Mouse (Mus musculus) hindbrain, postnatal 0 days (tissue): ENCODE results near the gene Usp46. TPM values are rescaled to one million over a fixed set of nuclear protein-coding genes. Genes with fewer than 3 reads are reported as not detected.

Experiments used
- ATAC-seq: fragments of 200-750 bp; cut with Nextera tagmentation; 2 replicates; pipeline ENCODE4 v1.8.0; 2017; ENCODE audit warnings: mild to moderate bottlenecking, moderate TSS enrichment, moderate library complexity
- DNase-seq: peaks from one replicate; pipeline ENCODE4 v3.0.0-alpha.2; 2015; ENCODE audit warnings: low spot score
- H3K27ac ChIP-seq: fragments of 300-500 bp; sonication (generic); 2 replicates; pipeline ENCODE4 v1.5.1; 2014; ENCODE audit warnings: mild to moderate bottlenecking
- H3K27me3 ChIP-seq: fragments of 300-500 bp; sonication (generic); 2 replicates; pipeline ENCODE4 v1.6.1; 2014; ENCODE audit warnings: low read length, mixed read lengths; ENCODE audit not compliant: insufficient read depth
- H3K36me3 ChIP-seq: fragments of 300-500 bp; sonication (generic); 2 replicates; pipeline ENCODE4 v1.6.1; 2014; ENCODE audit warnings: low read length, mixed read lengths; ENCODE audit not compliant: insufficient read depth
- H3K4me1 ChIP-seq: fragments of 300-500 bp; sonication (generic); 2 replicates; pipeline ENCODE4 v1.6.1; 2014; ENCODE audit warnings: antibody characterized with exemption, low read length, mixed read lengths; ENCODE audit not compliant: insufficient read depth
- H3K4me2 ChIP-seq: fragments of 300-500 bp; sonication (generic); 2 replicates; pipeline ENCODE4 v1.6.1; 2014; ENCODE audit warnings: low read depth, mild to moderate bottlenecking, low read length, moderate library complexity, mixed read lengths
- H3K4me3 ChIP-seq: fragments of 300-500 bp; sonication (generic); 2 replicates; pipeline ENCODE4 v1.5.1; 2014; ENCODE audit warnings: low read length
- H3K9ac ChIP-seq: fragments of 300-500 bp; sonication (generic); replicated peaks from 2 replicates; pipeline ENCODE4 v1.6.1; 2014; ENCODE audit warnings: mild to moderate bottlenecking, low read length, moderate library complexity, mixed read lengths
- H3K9me3 ChIP-seq: fragments of 300-500 bp; sonication (generic); 2 replicates; pipeline ENCODE4 v1.6.1; 2016; ENCODE audit warnings: low read length, mixed read lengths
- CTCF ChIP-seq: IDR thresholded peaks from 2 replicates; pipeline ENCODE4 v1.5.1; 2016; ENCODE audit warnings: antibody characterized with exemption, control low read depth, low read depth
- WGBS: fragments of 180-500 bp; shearing (Covaris S2); extraction: QIAGEN DNeasy Blood & Tissue Kit; methylation state at CpG from one replicate; pipeline ENCODE4 v1.1.7; 2014; 5-methylcytosine and 5-hydroxymethylcytosine counted together
- polyA plus RNA-seq: library from polyadenylated mRNA; unstranded; fragments of >200 nt; fragmentation: Nextera tagmentation; extraction: Ambion mirVana; gene quantifications from 2 replicates; pipeline ENCODE4 v1.2.1, GENCODE M21; 2015
- total RNA-seq: library from RNA; depleted of rRNA; stranded (reverse); fragments of >200 nt; gene quantifications from 2 replicates; pipeline ENCODE4 v1.2.3, GENCODE M21; 2014

The Usp46 gene
- total and polyA plus RNA-seq, 2 experiments from 2014 or later: 39.1 to 65.4 TPM

GRCm38 (mm10) chr5:74044591-74044990 lies 23.6 kb downstream of the Usp46 start:
- Histone ChIP-seq H3K4me2 (no peak overlapping the region), H3K27me3 (no peaks in the 10 kb centered on the region), H3K27ac (no peak overlapping the region), H3K4me3 (no peak overlapping the region), H3K36me3 (no peaks in the 10 kb centered on the region), H3K9me3 (no peaks in the 10 kb centered on the region), H3K9ac (no peak overlapping the region), H3K4me1 (peaks cover 9% of the 10 kb centered on the region)
- WGBS: 76% methylated on average over 7 of the region's 7 CpGs
- ATAC-seq: no peak
- no peak for TF ChIP-seq CTCF
- DNase-seq: no peak

- Histone ChIP-seq H3K4me2 (no peak overlapping the region), H3K27me3 (no peaks in the 10 kb centered on the region), H3K36me3 (no peaks in the 10 kb centered on the region), H3K9ac (no peak overlapping the region), H3K4me3 (no peak overlapping the region), H3K4me1 (peaks cover 9% of the 10 kb centered on the region), H3K9me3 (no peaks in the 10 kb centered on the region), H3K27ac (no peak overlapping the region)
- TF ChIP-seq CTCF: no peak
- no peak for DNase-seq
- 78% methylated on average over 6 of the region's 6 CpGs for WGBS
- ATAC-seq: no peak
Measured at GRCm38 (mm10) chr5:74042796-74043340, 25.4 kb downstream of the Usp46 start.

DNA sequence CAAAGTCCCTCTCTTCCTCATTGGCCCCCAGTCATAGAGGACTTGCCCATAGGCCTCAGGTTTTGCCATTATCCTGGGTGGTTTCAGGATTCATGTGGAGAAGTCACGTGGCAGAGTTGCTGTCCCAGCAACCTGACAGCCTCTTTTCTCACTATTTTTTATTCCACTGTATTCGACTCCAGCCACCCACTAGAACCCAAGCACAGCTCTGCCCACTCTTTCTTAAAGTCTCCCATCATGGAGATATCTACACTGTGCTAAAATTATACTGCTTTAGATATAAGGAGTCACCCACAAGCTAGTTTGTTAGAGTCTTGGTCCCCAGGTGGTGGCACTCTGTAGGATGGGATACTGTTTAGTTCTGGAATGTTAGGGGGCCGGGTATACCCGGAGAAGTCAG lies 27.7 kb downstream of the Usp46 start:
- DNase-seq: no peak
- Histone ChIP-seq H3K27ac (no peak overlapping the region), H3K27me3 (no peaks in the 10 kb centered on the region), H3K4me1 (peaks cover 8% of the 10 kb centered on the region), H3K4me2 (no peak overlapping the region), H3K9me3 (no peaks in the 10 kb centered on the region), H3K4me3 (no peak overlapping the region), H3K9ac (no peak overlapping the region), H3K36me3 (no peaks in the 10 kb centered on the region)
- no peak for TF ChIP-seq CTCF
- no peak for ATAC-seq
- WGBS: 92% methylated on average over 4 of the region's 4 CpGs

- H3K4me2 ChIP-seq: no peak overlapping the region
- H3K36me3 ChIP-seq: 0 out of 2 replicates have a peak, but pooled peaks cover 3% of the 10 kb centered on the region
- H3K27ac ChIP-seq: no peak overlapping the region
- no peaks in the 10 kb centered on the region for H3K9me3 ChIP-seq
- no peaks in the 10 kb centered on the region for H3K27me3 ChIP-seq
- TF ChIP-seq CTCF: no peak
- no peak for ATAC-seq
- no peak overlapping the region for H3K4me3 ChIP-seq
- WGBS: 47% methylated on average over 2 of the region's 2 CpGs
- H3K9ac ChIP-seq: no peak overlapping the region
- H3K4me1 ChIP-seq: no peaks in the 10 kb centered on the region
- peak; percentile 43 for DNase-seq
Measured at GRCm38 (mm10) chr5:74035454-74035853, 32.8 kb downstream of the Usp46 start.

DNA sequence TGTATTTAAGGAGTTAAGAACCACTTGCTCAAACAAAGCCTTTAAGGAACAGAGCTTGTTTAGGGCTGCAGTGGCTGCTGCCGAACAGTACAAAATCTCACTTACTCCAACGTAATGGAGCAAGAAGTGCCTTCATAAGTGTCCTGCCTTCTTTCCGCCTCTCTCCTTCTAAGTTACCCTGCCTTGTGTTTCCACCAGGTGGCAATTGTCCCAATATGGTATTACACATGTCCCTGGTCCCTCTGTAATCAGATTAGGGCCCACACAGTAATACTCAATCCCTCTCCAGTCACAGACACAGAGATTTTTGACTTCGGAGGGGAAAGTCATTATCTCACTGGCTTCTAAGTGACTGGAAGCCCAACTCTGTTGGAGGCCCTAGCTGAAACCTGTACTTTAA lies 34.1 kb downstream of the Usp46 start:
- Histone ChIP-seq H3K4me2 (no peak overlapping the region), H3K27me3 (no peaks in the 10 kb centered on the region), H3K9ac (no peak overlapping the region), H3K4me1 (no peaks in the 10 kb centered on the region), H3K9me3 (no peaks in the 10 kb centered on the region), H3K27ac (no peak overlapping the region), H3K4me3 (no peak overlapping the region), H3K36me3 (0 out of 2 replicates have a peak, but pooled peaks cover 3% of the 10 kb centered on the region)
- WGBS: 82% methylated on average over 4 of the region's 4 CpGs
- TF ChIP-seq CTCF: 0 out of 2 replicates have a peak, but pooled peaks have one; percentile 11
- DNase-seq: no peak
- no peak for ATAC-seq

GRCm38 (mm10) chr5:74029787-74030186 lies 38.4 kb downstream of the Usp46 start:
- no peak overlapping the region for H3K4me2 ChIP-seq
- DNase-seq (no peak), ATAC-seq (no peak)
- no peaks in the 10 kb centered on the region for H3K27me3 ChIP-seq
- no peaks in the 10 kb centered on the region for H3K4me1 ChIP-seq
- TF ChIP-seq CTCF: no peak
- H3K4me3 ChIP-seq: no peak overlapping the region
- no peak overlapping the region for H3K9ac ChIP-seq
- 68% methylated on average over 7 of the region's 7 CpGs for WGBS
- H3K36me3 ChIP-seq: peaks cover 7% of the 10 kb centered on the region; the same call in 1 of the 2 replicates
- no peaks in the 10 kb centered on the region for H3K9me3 ChIP-seq
- H3K27ac ChIP-seq: no peak overlapping the region

GRCm38 (mm10) chr5:74028691-74029479 lies 39.3 kb downstream of the Usp46 start:
- no peaks in the 10 kb centered on the region for H3K27me3 ChIP-seq
- H3K4me1 ChIP-seq: no peaks in the 10 kb centered on the region
- H3K4me3 ChIP-seq: no peak overlapping the region
- no peaks in the 10 kb centered on the region for H3K9me3 ChIP-seq
- no peak overlapping the region for H3K9ac ChIP-seq
- ATAC-seq: no peak
- no peak overlapping the region for H3K4me2 ChIP-seq
- H3K36me3 ChIP-seq: peaks cover 7% of the 10 kb centered on the region; the same call in 1 of the 2 replicates
- no peak overlapping the region for H3K27ac ChIP-seq
- WGBS: 93% methylated on average over 25 of the region's 25 CpGs
- no peak for DNase-seq
- no peak for TF ChIP-seq CTCF
